Mouse (Mus musculus): ENCODE data around the gene Slc46a2. TPM values are rescaled to one million over a fixed set of nuclear protein-coding genes. Genes with fewer than 3 reads are reported as not detected.

The Slc46a2 gene
- polyA plus RNA-seq, 1 experiment from 2014 or later = not detected

GRCm38 (mm10) chr4:59859693-59860425 is 55.0 kb downstream of the Slc46a2 start:
- H3K9ac ChIP-seq (ENCODE audit: low read length) = no peak overlapping the region
- no peaks in the 10 kb centered on the region for H3K27me3 ChIP-seq (ENCODE audit: control insufficient read depth, insufficient read depth, low read length)
- no peak overlapping the region for H3K4me2 ChIP-seq (ENCODE audit: low read depth, severe bottlenecking)
- H3K27ac ChIP-seq (replicated peaks; ENCODE audit: low read depth, low read length) = no peak overlapping the region
- H3K4me1 ChIP-seq (ENCODE audit: control insufficient read depth, insufficient read depth, low read length) = no peaks in the 10 kb centered on the region
- ATAC-seq (ENCODE audit: insufficient number of reproducible peaks, low FRiP score, low TSS enrichment, low read depth) (no peak), DNase-seq (ENCODE audit: low spot score) (no peak)
- WGBS = 70% methylated on average over 16 of the region's 16 CpGs
- H3K9me3 ChIP-seq (ENCODE audit: control insufficient read depth, low read length) = no peaks in the 10 kb centered on the region
- H3K36me3 ChIP-seq (ENCODE audit: control insufficient read depth, insufficient read depth, low read length) = no peaks in the 10 kb centered on the region
- no peak overlapping the region for H3K4me3 ChIP-seq (ENCODE audit: low read depth, low read length)

Other genes starting within 250 kb of the Slc46a2 start
- 84.6 and 91.9 TPM in 2 replicates for gene Inip, start 113.5 kb downstream of the Slc46a2 start, polyA plus RNA-seq (2014; fragmentation: Nextera tagmentation; extraction: Ambion mirVana)
- gene Snx30, start 109.2 kb downstream of the Slc46a2 start, polyA plus RNA-seq (2014; fragmentation: Nextera tagmentation; extraction: Ambion mirVana) = 6.4 and 6.5 TPM in 2 replicates
- not detected in 2 replicates for gene Mup4, start 45.7 kb upstream of the Slc46a2 start, polyA plus RNA-seq (2014; fragmentation: Nextera tagmentation; extraction: Ambion mirVana)
- not detected in 2 replicates for gene Mup6, start 49.2 kb upstream of the Slc46a2 start, polyA plus RNA-seq (2014; fragmentation: Nextera tagmentation; extraction: Ambion mirVana)
- gene Mup7, start 155.4 kb upstream of the Slc46a2 start, polyA plus RNA-seq (2014; fragmentation: Nextera tagmentation; extraction: Ambion mirVana) = not detected in 2 replicates
- gene Mup2, start 239.2 kb upstream of the Slc46a2 start, polyA plus RNA-seq (2014; fragmentation: Nextera tagmentation; extraction: Ambion mirVana) = not detected in 2 replicates

Measured in limb, embryonic 11.5 days (tissue).